Mouse (Mus musculus) liver, adult 2 months (tissue): Measurements from ENCODE around the gene Tpm3-rs7.
"Not testable (repeated sequence)": the region's sequence is repeated elsewhere in the genome, so short reads cannot be mapped to it uniquely, and the experiment has no call there.

ENCODE experiments used
- CTCF ChIP-seq: fragments of 200-500 bp; IDR thresholded peaks from 2 replicates; pipeline ENCODE4 v1.5.1; 2011; ENCODE audit warnings: low read depth, low read length, control low read depth
- POLR2A ChIP-seq: fragments of 200-500 bp; IDR thresholded peaks from 2 replicates; pipeline ENCODE4 v1.6.1; 2011; ENCODE audit warnings: low read length, control low read depth; ENCODE audit not compliant: insufficient read depth; ENCODE audit errors: extremely low read depth

DNA sequence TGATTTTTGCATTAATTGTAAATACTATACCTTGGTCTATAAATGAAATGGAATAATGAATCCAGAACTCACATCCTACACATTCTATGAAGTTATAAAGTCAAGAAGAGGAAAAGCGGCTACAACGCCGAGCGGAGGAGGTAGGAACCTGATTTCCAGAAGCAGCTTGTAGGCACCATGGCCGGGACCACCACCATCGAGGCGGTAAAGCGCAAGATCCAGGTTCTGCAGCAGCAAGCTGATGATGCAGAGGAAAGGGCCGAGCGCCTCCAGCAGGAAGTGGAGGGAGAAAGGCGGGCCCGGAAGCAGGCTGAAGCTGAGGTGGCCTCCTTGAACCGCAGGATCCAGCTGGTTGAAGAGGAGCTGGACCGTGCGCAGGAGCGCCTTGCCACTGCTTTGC, at the start of gene Tpm3-rs7:
- TF ChIP-seq POLR2A, CTCF: not testable (repeated sequence)
